Mouse (Mus musculus): ENCODE results near the gene Efcab6.

GRCm38 (mm10) chr15:83939703-83940102, 125.5 kb downstream of the Efcab6 start:
- no peak for TF ChIP-seq EP300 (IDR thresholded peaks at IDR 0.05; ENCODE audit: insufficient read depth, low read depth, low read length)
- no peak for TF ChIP-seq POLR2A (IDR thresholded peaks at IDR 0.05; ENCODE audit: insufficient read depth, low read length)

All from ES-Bruce4 (cell line).